Mouse (Mus musculus) embryonic facial prominence, embryonic 13.5 days (tissue): ENCODE data around the gene Fer1l4. TPM values are rescaled to one million over a fixed set of nuclear protein-coding genes. Genes with fewer than 3 reads are reported as not detected.

Experiments
- ATAC-seq: fragments of 200-750 bp; cut with Nextera tagmentation; 2 replicates; pipeline ENCODE4 v1.8.0; 2017; ENCODE audit warnings: low read depth; ENCODE audit not compliant: insufficient number of reproducible peaks, insufficient read depth, low FRiP score, low TSS enrichment
- H3K27ac ChIP-seq: fragments of 300-500 bp; sonication (generic); 2 replicates; pipeline ENCODE4 v1.5.1; 2015; ENCODE audit warnings: moderate library complexity, mild to moderate bottlenecking, inconsistent platforms
- H3K27me3 ChIP-seq: fragments of 300-500 bp; sonication (generic); 2 replicates; pipeline ENCODE4 v1.6.1; 2015; ENCODE audit warnings: mild to moderate bottlenecking, inconsistent platforms
- H3K36me3 ChIP-seq: fragments of 300-500 bp; sonication (generic); 2 replicates; pipeline ENCODE4 v1.6.1; 2015; ENCODE audit warnings: mild to moderate bottlenecking, inconsistent platforms
- H3K4me1 ChIP-seq: fragments of 300-500 bp; sonication (generic); 2 replicates; pipeline ENCODE4 v1.6.1; 2015; ENCODE audit warnings: inconsistent platforms
- H3K4me2 ChIP-seq: fragments of 300-500 bp; sonication (generic); 2 replicates; pipeline ENCODE4 v1.6.1; 2015; ENCODE audit warnings: moderate library complexity, mild to moderate bottlenecking, inconsistent platforms
- H3K4me3 ChIP-seq: fragments of 300-500 bp; sonication (generic); 2 replicates; pipeline ENCODE4 v1.5.1; 2015; ENCODE audit warnings: mild to moderate bottlenecking, inconsistent platforms
- H3K9ac ChIP-seq: fragments of 300-500 bp; sonication (generic); 2 replicates; pipeline ENCODE4 v1.6.1; 2015; ENCODE audit warnings: mild to moderate bottlenecking, inconsistent platforms
- H3K9me3 ChIP-seq: fragments of 300-500 bp; sonication (generic); 2 replicates; pipeline ENCODE4 v1.6.1; 2016; ENCODE audit warnings: inconsistent platforms
- WGBS: fragments of 180-500 bp; shearing (Covaris S2); methylation state at CpG from one replicate; pipeline ENCODE4 v1.1.7; 2015; ENCODE audit warnings: mixed read lengths; 5-methylcytosine and 5-hydroxymethylcytosine counted together
- polyA plus RNA-seq: library from polyadenylated mRNA; unstranded; fragments of >200 nt; fragmentation: Nextera tagmentation; extraction: Ambion mirVana; gene quantifications from 2 replicates; pipeline ENCODE4 v1.2.1, GENCODE M21; 2015

Gene Fer1l4
- polyA plus RNA-seq, 1 experiment from 2014 or later: 0.08 TPM

GRCm38 (mm10) chr2:156071236-156071635, 18.5 kb upstream of the Fer1l4 start:
- H3K4me2 ChIP-seq: no peak overlapping the region
- H3K4me1 ChIP-seq: peaks cover 3% of the 10 kb centered on the region
- no peaks in the 10 kb centered on the region for H3K9me3 ChIP-seq
- no peaks in the 10 kb centered on the region for H3K27me3 ChIP-seq
- H3K4me3 ChIP-seq: no peak overlapping the region
- no peak for ATAC-seq
- WGBS: 92% methylated on average over 10 of the region's 10 CpGs
- no peak overlapping the region for H3K27ac ChIP-seq
- H3K36me3 ChIP-seq: peaks cover 80% of the 10 kb centered on the region
- no peak overlapping the region for H3K9ac ChIP-seq

DNA sequence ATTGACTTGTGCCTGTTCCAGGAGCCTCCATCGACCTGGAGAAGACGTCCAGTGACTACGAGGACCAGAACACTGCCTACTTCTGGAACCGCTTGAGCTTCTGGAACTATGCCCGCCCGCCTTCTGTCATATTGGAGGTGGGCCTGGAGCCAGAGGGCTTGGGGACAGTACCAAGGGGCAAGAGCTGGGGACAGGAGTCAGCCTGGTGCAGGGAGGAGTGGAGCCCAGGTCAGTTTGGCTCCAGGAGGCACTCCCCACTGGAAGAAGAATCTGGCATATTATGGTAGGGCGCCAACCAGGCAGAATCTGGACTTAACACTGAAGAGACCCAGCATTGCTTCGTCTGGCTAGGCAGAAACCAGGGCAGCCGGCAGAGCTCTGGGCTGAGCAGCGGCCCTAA, 15.2 kb upstream of the Fer1l4 start:
- WGBS: 94% methylated on average over 10 of the region's 10 CpGs
- Histone ChIP-seq H3K9ac (no peak overlapping the region), H3K4me1 (peaks cover 9% of the 10 kb centered on the region), H3K36me3 (peaks cover 47% of the 10 kb centered on the region), H3K27ac (no peak overlapping the region; the same call in 1 of the 2 replicates), H3K9me3 (no peaks in the 10 kb centered on the region), H3K4me3 (no peak overlapping the region), H3K27me3 (no peaks in the 10 kb centered on the region), H3K4me2 (no peak overlapping the region)
- no peak for ATAC-seq

- H3K4me3 ChIP-seq: peak overlapping the region; percentile 72
- H3K27ac ChIP-seq: 0 out of 2 replicates have a peak overlapping the region, but pooled peaks have one; percentile 7
- no peak for ATAC-seq
- WGBS: 19% methylated on average over 10 of the region's 10 CpGs
- H3K36me3 ChIP-seq: peaks cover 31% of the 10 kb centered on the region
- peak overlapping the region; percentile 94 for H3K4me2 ChIP-seq
- H3K4me1 ChIP-seq: peaks cover 9% of the 10 kb centered on the region
- H3K9me3 ChIP-seq: no peaks in the 10 kb centered on the region
- no peaks in the 10 kb centered on the region for H3K27me3 ChIP-seq
- peak overlapping the region; percentile 87 for H3K9ac ChIP-seq
These were observed 13.4 kb upstream of the Fer1l4 start for GRCm38 (mm10) chr2:156066126-156066525.

DNA sequence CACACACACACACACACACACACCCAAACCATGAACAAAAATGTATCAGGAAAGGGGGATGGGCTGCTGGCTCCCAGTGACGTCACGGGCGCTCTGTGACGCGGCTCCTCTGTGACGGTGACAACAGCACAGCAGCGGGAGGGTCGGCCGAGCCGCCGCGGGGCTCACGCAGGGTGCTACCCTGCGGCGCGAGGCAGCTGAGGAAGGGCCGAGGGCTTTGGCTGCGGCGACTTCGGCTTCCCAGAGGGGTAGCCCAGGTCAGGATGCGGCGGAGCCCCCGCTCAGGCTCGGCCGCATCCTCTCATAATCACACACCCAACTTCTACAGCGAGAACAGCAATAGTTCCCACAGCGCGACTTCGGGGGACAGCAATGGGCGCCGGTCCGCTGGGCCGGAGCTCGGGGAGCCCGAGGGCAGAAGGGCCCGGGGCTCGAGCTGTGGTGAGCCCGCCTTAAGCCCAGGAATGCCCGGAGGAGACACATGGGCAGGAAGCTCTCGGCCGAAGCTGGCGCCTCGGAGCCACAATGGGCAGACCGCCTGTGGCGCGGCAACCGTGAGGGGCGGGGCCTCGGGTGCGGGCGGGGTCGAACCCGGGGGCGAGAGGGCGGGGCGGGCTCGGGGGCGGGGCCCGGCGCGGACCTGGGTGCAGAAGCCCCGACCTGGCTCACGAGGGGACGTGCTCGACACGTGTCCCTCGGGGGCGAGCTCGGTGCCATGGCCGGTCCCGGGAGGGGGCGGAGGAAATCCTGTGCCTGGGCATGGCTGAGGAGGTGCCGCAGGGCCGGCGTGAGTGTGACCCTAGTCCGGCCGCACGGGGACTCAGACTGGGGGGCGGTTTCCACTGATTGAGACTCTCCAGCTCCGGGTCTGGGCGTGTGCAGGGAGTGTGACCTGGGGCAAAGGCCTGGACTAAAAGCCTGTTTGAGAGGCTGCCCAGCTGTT, 12.6 kb upstream of the Fer1l4 start, which contains the start of gene Spag4:
Spag4 (plus strand) TSS at position 77 of the 943 bp plus-strand sequence.
- peaks cover 24% of the 10 kb centered on the region for H3K36me3 ChIP-seq
- WGBS: under 1% methylated on average over 66 of the region's 81 CpGs
- H3K4me1 ChIP-seq: peaks cover 9% of the 10 kb centered on the region
- H3K4me2 ChIP-seq: peak within 1 kb of the TSS; percentile 94
- no peaks in the 10 kb centered on the region for H3K27me3 ChIP-seq
- peak within 1 kb of the TSS; percentile 72 for H3K4me3 ChIP-seq
- ATAC-seq: peak; percentile 66
- H3K9ac ChIP-seq: peak within 1 kb of the TSS; percentile 87
- no peaks in the 10 kb centered on the region for H3K9me3 ChIP-seq
- peak within 1 kb of the TSS; percentile 82 for H3K27ac ChIP-seq

DNA sequence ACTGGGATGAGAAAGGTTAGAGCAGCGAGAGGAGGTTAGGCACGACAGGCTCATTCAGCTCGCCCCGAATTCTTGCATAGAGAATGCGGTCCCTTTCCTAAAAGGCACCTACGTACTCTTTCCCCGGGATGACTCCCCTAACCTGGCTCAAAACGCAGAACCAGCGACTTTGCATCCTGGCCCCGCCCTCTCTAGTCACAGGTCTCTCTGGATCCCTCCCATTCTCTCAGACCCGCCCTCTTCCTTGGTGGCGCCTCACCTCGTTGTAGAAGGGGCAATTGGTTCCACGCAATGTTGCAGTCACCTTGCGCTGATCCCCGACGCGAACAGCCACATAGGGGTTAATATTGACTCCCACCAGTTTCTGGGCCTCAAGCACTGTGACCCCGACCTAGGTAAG, 4.8 kb downstream of the Fer1l4 start:
- no peak for ATAC-seq
- WGBS: 4% methylated on average over 19 of the region's 19 CpGs
- H3K4me3 ChIP-seq: peak overlapping the region; percentile 20

DNA sequence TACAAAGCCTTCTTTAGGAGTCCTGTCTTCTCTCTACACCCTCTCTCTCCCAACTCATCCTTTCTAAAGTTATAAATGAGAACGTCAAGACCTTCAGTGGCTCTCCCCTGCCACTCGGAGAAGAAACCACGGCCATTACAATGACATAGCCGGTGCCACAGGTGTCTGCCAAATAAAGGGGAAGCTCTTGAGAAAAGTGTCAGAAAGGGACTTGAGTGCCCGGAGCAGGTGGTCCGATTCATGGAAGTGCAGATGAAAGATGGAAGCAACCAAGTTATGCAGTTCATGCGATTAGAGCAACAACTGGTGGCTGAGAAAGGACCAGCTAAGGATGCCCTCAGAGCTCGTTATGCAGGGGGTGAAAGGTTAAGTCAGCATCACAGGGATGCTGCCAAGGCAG, 9.8 kb downstream of the Fer1l4 start:
- no peak overlapping the region for H3K27ac ChIP-seq
- no peaks in the 10 kb centered on the region for H3K9me3 ChIP-seq
- no peak overlapping the region for H3K9ac ChIP-seq
- no peak overlapping the region for H3K4me2 ChIP-seq
- H3K36me3 ChIP-seq: no peaks in the 10 kb centered on the region
- H3K4me3 ChIP-seq: no peak overlapping the region
- 84% methylated on average over 8 of the region's 8 CpGs for WGBS
- H3K27me3 ChIP-seq: peaks cover 10% of the 10 kb centered on the region
- 0 out of 2 replicates have a peak, but pooled peaks cover 2% of the 10 kb centered on the region for H3K4me1 ChIP-seq
- no peak for ATAC-seq

More for the DNA sequence above, 4.8 kb downstream of the Fer1l4 start:
- H3K4me2 ChIP-seq: peak overlapping the region; percentile 50
- no peak overlapping the region for H3K27ac ChIP-seq
- peaks cover 4% of the 10 kb centered on the region; the same call in 1 of the 2 replicates for H3K4me1 ChIP-seq
- no peaks in the 10 kb centered on the region for H3K36me3 ChIP-seq
- peak overlapping the region; percentile 56 for H3K9ac ChIP-seq
- H3K27me3 ChIP-seq: peaks cover 16% of the 10 kb centered on the region
- H3K9me3 ChIP-seq: no peaks in the 10 kb centered on the region

DNA sequence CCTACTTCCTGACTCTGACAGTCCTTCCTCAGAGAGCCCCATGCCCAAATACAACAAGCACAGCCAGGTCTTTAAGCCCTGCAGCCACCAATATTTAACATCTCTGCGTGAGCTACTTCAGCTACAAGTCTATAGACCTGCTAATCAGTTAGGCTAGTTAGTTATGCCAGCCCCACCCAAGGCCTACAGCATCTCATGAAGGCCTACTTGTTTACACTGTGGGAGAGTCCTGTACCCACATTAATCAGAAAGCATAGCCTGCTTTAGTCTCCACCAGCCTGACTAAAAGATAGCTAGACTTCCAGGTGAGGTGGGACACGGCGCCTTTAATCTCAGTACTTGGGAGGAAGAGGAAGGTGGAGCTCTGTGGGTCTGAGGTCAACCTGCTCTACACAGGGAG, 13.4 kb downstream of the Fer1l4 start:
- Histone ChIP-seq H3K36me3 (no peaks in the 10 kb centered on the region), H3K4me1 (no peaks in the 10 kb centered on the region), H3K9ac (no peak overlapping the region), H3K27ac (no peak overlapping the region), H3K4me3 (no peak overlapping the region), H3K9me3 (no peaks in the 10 kb centered on the region), H3K4me2 (no peak overlapping the region), H3K27me3 (no peaks in the 10 kb centered on the region)
- ATAC-seq: no peak
- 89% methylated on average over 3 of the region's 3 CpGs for WGBS

DNA sequence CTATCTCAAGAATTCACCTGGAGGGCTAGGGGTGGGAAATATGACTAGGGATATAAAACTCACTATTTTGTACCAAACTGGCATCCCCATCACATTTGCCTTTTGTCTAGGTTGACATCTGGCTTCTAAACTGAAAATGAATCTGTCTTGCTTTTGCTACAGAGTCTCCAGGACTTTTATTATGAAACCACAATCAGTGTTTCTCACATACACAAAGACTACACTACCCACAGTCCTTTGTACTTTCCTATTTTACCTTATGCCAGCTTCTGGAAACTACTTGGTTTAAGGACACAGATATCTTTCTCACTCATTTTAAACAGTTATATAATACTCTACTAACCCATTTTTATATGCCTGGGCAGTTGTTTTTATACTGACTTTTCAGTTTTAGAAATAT, 27.3 kb downstream of the Fer1l4 start:
- ATAC-seq: no peak
- Histone ChIP-seq H3K27ac (no peak overlapping the region), H3K27me3 (no peaks in the 10 kb centered on the region), H3K4me3 (no peak overlapping the region), H3K4me2 (no peak overlapping the region), H3K36me3 (peaks cover 3% of the 10 kb centered on the region; the same call in 1 of the 2 replicates), H3K9ac (no peak overlapping the region), H3K9me3 (no peaks in the 10 kb centered on the region), H3K4me1 (no peaks in the 10 kb centered on the region)

DNA sequence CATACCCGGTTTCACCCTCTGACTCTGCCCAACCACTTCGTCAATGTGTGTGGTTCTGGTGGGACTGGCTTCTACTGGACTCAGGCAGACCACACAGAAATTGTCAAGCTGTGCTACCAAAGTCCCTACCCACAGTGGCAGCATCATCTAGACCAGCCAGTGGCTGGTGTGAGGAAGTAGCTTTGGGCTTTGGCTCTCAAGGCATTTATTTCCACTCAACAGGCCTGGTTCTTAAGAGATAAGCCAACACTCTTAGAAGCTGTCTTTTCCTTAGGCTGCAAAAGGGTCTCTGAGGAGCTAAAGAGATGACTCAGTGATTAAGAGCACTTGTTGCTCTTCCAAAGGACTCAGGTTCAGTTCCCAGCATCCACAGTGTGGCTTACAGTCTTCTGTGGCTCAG, 31.0 kb downstream of the Fer1l4 start:
- Histone ChIP-seq H3K4me3 (no peak overlapping the region), H3K9ac (no peak overlapping the region), H3K4me2 (no peak overlapping the region), H3K9me3 (no peaks in the 10 kb centered on the region), H3K27me3 (no peaks in the 10 kb centered on the region), H3K4me1 (no peaks in the 10 kb centered on the region), H3K36me3 (peaks cover 38% of the 10 kb centered on the region), H3K27ac (no peak overlapping the region)
- ATAC-seq: no peak
- WGBS: 75% methylated on average over 2 of the region's 2 CpGs

DNA sequence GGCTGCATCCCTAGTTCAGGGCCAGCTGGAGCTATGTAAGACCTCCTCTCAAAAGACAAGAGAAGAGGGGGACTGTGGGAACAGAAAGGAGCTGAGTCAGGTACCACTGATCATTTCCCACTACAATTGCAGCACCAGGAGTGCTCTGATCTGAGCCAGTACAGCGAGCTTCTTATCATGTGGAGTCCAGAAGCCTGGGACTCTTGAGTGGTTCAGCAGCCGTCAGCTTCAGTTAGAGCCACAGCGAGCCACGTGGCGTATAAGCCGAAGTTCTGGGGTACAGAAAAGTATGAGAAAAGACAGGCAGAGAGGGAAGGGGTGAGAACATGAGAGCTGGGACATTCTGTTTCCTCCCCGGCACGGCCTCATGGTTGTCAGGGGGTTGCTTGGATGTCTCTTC, 31.5 kb downstream of the Fer1l4 start:
- Histone ChIP-seq H3K36me3 (peaks cover 43% of the 10 kb centered on the region), H3K4me1 (no peaks in the 10 kb centered on the region), H3K27ac (no peak overlapping the region), H3K27me3 (no peaks in the 10 kb centered on the region), H3K9me3 (no peaks in the 10 kb centered on the region), H3K4me2 (no peak overlapping the region), H3K4me3 (no peak overlapping the region), H3K9ac (no peak overlapping the region)
- whole genome bisulfite sequencing: 82% methylated on average over 8 of the region's 8 CpGs
- no peak for ATAC-seq

DNA sequence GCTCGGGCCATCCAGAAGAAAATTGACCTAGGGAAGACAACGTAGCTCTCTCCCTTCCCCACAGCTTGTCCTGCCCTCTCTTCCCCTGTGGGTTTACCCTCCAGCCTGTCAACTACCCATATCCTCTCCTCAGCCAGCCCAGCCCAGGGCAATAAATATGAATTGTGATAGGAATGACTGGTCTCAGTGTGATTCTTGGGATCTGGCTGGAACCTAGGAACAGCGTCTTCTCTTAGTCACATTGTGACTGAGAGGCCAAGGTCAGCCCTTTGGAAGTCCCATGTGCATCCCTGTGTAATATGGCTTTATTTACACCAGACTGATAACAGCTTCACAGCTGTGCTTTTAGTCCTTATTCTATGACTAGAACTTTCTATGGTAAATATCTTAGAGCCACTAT, 34.6 kb downstream of the Fer1l4 start:
- WGBS: 85% methylated on average over 3 of the region's 3 CpGs
- ATAC-seq: no peak

More for the DNA sequence above, 34.6 kb downstream of the Fer1l4 start:
- Histone ChIP-seq H3K27me3 (no peaks in the 10 kb centered on the region), H3K4me1 (no peaks in the 10 kb centered on the region), H3K9me3 (no peaks in the 10 kb centered on the region), H3K4me2 (no peak overlapping the region), H3K27ac (no peak overlapping the region), H3K36me3 (peaks cover 74% of the 10 kb centered on the region), H3K9ac (no peak overlapping the region), H3K4me3 (no peak overlapping the region)
